Mouse (Mus musculus) stomach, adult 2 months (tissue): Measurements from ENCODE around the gene Sgcg. TPM values are rescaled to one million over a fixed set of nuclear protein-coding genes. Genes with fewer than 3 reads are reported as not detected.

Experiments
- polyA plus RNA-seq: library from polyadenylated mRNA; depleted of rRNA; stranded (reverse); fragments of >200 nt; gene quantifications from 2 replicates; pipeline ENCODE4 v1.2.3, GENCODE M21; 2012; rRNA removed

The Sgcg gene
- polyA plus RNA-seq = 0.46 and 0.62 TPM in 2 replicates

GRCm38 (mm10) chr14:61258352-61258751, at the start of gene Sgcg:
TSS of gene Sgcg (minus strand) at chr14:61258490.

Other genes with a start within 250 kb of the Sgcg start
- 7.4 and 11.1 TPM in 2 replicates for gene Tnfrsf19, start 212.0 kb downstream of the Sgcg start, polyA plus RNA-seq
- gene Sacs, start 120.0 kb downstream of the Sgcg start, polyA plus RNA-seq = 0.09 and 0.14 TPM in 2 replicates
- 0.53 and 0.63 TPM in 2 replicates for gene Arl11, start 51.3 kb upstream of the Sgcg start, polyA plus RNA-seq
- gene Ebpl, start 101.9 kb upstream of the Sgcg start, polyA plus RNA-seq = 1.2 and 2.0 TPM in 2 replicates
- 0.45 and 1.0 TPM in 2 replicates for gene Kpna3, start 181.4 kb upstream of the Sgcg start, polyA plus RNA-seq